Mouse (Mus musculus) Muller cell, postnatal 12 days (primary cell): Measurements from ENCODE around the gene Gm20708.
"Not testable (repeated sequence)": the region's sequence is repeated elsewhere in the genome, so short reads cannot be mapped to it uniquely, and the experiment has no call there.

Experiments
- DNase-seq: peaks from one replicate; pipeline ENCODE4 v3.0.0-alpha.2; 2015; ENCODE audit errors: inconsistent ontology term

Gm20708 gene

DNA sequence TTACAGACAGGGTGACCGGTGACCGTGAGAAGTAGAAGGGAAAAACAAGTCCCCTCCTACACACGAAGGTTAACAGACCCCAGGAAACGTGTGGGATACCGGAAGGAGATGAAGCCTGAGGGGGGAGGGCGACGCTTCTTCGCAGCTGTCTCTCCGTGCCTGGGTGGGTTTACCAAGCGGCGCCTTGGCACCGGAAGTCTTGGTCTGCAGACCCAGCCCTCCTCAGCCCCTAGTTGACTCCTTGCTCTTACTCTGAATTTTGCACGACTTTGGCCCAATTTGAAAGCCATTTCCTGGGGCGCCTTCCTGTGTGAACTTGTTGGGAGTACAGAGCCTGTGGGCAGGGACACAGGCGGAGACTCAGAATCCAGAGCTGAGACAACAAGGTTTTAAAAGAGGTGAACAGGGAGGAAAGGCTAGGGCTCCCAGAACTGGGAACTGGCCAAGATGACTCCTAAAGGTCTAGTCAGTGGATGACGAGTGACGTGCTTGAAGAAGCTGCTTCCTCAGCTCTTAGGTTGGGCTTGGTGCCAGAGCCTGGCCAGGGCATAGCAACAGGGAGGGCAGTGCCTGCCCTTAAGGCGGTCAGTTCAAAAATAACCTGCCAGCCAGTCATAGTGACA lies 28.2 kb upstream of the Gm20708 start:
- peak; percentile 55 for DNase-seq

GRCm38 (mm10) chr11:117781993-117782704 lies 27.3 kb upstream of the Gm20708 start, which contains the start of the genes Tmc8 and Tmc6:
Gene Tmc8 (plus strand): TSS chr11:117782076.
Gene Tmc6 (minus strand): TSS chr11:117782198.
- no peak for DNase-seq

DNA sequence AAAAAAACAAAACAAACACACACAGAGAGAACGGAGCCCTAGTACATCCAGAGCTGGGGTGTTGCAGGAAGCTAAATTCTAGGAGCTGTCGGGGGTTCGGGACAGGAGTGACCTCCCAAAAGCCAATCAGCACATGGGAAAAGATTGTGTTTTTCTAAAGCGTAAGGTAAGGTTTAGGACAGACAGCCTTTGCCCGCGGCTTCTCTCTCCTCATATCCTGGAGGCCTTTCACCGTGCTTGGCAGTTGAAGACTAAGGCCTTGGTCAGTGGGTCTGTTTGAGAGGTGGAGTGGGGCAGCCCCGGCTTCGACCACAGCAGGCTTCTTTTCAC lies 26.8 kb upstream of the Gm20708 start:
- DNase-seq = no peak

- no peak for DNase-seq
Measured at GRCm38 (mm10) chr11:117783089-117783488, 26.4 kb upstream of the Gm20708 start.

GRCm38 (mm10) chr11:117783683-117784309 lies 25.7 kb upstream of the Gm20708 start:
- DNase-seq = peak; percentile 32

- DNase-seq = no peak
Measured at GRCm38 (mm10) chr11:117786294-117786693, 23.2 kb upstream of the Gm20708 start.

- DNase-seq = not testable (repeated sequence)
Measured at GRCm38 (mm10) chr11:117788481-117788880, 21.0 kb upstream of the Gm20708 start.

DNA sequence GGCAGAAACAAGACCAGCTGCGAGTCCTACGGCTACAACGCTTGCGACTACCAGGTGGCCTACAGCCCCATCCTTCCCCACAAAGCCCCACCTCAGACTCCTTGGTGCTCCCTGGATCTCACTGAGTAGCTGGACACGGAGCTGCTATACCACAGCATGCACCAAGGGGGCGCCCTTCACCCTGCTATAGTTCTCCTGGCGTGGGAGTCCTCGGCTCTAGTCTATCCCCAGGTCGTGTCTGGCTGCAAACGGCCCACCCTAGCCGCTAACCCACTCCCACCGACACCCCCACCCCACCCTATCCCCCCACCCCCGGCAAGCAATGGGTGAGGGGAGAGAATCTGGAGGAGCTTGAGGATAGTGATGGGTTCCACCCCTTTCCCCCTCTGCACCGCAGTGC lies 19.2 kb upstream of the Gm20708 start:
- peak; percentile 50 for DNase-seq

DNA sequence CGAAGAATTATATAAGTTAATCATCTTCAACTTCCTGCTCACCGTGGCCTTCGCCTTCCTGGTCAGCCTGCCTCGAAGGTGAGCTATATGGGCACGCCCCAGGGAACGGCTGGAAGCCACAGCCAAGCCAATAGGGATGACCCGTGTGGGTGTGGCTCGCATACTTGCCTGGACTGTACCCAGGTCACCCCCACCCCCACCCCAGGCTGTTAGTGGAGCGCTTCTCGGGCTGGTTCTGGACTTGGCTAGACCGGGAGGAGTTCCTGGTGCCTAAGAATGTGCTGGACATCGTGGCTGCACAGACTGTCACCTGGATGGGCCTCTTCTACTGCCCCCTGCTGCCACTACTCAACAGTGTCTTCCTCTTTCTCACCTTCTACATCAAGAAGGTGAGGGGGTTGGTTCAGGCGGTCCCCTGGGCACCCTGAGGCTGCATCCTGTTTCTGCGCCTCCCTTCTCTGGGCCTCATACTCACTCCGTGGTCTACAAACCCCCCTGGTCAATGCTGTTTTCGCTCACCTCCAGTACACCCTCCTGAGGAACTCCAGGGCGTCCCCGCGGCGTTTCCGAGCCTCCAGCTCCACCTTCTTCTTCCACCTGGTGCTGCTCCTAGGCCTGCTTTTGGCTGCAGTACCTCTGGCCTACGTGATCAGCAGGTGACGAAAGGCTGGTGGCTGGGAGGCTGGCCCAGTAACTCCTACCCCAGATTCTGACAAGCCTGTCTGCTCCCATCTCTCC lies 18.6 kb upstream of the Gm20708 start:
- DNase-seq = no peak

GRCm38 (mm10) chr11:117791441-117791761 lies 18.1 kb upstream of the Gm20708 start:
- no peak for DNase-seq

DNA sequence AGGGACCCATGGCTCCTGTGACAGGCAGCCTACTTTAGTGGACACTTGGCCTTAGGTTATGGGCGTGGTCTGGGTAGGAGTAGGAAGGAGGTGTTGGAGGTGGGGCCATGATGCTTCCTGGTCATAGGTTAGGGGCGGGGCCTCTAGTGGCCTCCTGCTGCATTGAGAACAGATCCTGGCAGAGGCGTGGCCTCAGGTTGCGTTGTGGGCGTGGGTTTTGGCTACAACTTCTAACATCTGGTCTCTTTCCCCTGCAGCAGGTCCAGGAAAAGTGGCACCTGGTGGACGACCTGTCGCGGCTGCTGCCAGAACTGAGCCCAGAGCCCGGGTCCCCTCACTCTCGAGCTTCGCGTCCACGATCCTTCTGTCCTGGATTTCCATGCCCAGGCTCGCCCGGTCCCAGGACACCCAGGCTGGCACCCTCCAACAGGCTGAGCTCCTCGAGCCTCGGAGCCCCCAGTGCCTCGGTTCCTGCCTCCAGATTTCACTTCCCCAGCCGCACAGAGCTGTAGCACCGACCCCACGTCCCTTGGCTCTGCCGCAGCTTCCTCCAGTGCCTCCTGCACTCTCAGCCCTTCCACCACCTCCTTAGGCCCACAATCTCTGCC lies 17.1 kb upstream of the Gm20708 start:
- no peak for DNase-seq

DNA sequence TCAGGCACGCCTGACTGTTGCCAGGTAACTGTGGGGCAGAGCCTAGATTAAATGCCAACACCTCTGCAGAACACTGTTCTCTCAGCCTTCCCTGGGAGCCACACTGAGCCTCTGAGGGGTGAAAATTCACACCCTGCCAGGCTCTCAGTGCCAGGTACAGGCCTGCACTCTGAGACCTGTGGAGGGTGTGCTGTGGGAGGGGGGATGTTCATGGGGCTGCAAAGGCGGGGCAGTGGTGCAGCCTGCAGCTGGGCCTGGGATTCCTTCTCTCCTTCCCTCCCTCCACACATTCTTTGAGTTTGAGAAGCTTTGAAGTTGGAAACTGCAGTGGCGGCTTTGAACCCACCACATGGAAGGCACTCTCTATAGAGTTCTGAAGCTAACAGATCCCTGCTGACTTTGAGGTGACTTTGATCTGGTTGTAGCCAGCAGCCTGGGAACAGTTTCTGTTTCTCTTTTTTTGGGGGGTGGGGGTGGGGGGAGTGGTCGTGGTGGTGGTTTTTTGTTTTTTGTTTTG lies 15.4 kb upstream of the Gm20708 start:
- DNase-seq = no peak

DNA sequence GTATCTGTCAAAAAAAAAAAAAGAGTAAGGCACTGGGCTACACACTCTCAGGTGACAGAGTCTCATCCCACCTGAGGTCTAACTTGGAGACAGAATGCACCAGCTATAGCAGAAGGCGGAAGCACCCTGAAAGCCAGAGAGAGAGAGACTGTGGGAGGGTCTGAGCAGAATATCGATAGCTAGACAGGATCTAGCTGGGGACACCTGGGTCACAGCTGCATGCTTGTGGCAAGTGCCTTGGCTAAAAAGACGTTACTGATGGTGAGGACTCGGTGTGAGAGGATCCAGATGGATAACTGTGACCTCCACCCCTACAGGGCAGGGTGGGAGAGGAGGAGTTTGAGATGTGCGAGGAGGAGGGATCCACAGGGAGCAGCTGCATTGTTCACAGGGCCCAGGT lies 12.5 kb upstream of the Gm20708 start:
- no peak for DNase-seq

DNA sequence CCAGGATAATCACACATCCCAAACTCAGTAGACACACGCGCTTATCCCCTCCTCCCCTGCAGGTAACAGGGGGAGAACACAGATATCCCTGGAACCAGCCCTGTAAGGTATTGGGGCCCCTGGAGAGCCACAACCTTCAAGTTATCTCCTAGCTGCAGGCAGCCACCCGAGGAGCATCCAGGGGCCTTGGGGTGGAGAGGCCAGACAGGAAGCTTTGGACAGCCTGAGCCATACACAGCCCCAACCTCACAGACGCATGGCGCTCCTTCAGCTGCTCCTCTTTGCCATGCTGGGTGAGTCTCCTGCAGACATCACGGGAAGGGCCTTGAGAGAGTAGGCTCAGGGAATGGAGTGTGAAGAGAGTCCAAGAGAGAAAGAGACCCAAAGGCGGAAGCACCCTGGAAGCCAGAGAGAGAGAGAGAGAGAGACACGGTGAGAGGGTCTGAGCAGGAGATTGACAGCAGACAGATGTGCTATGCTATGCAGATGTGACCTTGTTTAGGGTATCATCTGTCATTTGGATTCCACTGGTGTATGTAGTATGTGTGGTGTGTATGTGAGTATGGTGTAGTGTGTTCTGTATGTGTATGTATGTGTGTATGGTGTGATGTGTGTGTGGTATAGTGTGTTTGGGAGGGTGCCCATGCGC lies 11.8 kb upstream of the Gm20708 start, which contains the start of gene 6030468B19Rik:
6030468B19Rik (plus strand) TSS at position 150 of the 649 bp plus-strand sequence.
- DNase-seq = no peak

DNA sequence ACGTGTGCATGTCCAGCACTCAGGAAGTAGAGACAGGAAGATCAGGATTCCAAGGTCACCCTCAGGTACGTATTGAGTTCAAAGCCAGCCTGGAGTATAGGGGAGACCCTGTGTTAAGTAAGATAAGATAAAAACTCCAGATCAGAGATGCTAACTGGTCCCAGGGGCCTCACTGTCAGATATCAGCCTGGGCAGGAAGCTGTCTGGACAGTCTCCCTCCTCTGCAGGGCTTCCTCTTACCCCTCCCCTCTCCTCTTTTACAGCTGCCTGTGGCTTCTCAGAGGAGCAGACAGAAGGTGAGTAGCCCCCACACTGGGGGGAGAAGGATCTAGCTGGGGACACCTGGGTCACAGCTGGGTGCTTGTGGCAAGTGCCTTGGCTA lies 11.3 kb upstream of the Gm20708 start:
- DNase-seq = no peak

- DNase-seq = no peak
Measured at GRCm38 (mm10) chr11:117799174-117799573, 10.3 kb upstream of the Gm20708 start.

DNA sequence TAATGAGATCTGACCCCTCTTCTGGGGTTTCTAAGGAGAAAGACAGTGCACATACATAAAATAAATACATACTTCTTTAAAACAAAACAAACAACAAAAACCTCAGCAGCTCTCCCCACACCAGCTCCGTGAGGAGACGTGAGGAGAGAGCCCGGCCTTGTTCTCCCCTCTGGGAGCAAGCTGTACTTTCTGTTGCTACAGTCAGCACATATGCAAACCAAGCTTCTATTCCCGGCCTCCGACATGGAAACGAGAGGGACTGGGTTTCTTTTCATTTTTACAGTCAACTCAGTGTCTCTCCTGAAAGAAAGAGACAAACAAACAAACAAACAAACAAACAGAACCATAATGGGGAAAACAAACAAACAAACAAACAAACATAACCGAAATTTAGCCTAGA lies 9.4 kb upstream of the Gm20708 start:
- DNase-seq = no peak

DNA sequence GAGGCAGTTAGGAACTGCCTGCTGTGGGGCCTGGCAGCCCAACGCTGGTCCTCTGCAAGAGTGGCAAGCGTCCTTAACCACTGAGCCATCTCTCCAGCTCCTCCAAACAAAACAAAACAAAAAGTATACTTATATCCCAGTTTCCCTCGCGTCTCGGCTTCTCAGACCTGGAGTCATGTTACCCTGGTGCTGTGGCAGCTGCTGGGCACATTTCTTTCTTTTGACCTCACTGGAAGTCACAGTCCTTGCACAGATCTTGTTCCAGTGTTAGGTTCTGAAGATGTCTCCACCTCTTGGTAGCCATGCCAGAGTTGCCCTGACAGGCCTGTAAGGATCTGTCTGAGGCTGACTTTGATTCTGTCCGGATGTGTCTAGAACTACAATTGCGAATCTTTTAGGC lies 7.8 kb upstream of the Gm20708 start:
- DNase-seq = no peak

DNA sequence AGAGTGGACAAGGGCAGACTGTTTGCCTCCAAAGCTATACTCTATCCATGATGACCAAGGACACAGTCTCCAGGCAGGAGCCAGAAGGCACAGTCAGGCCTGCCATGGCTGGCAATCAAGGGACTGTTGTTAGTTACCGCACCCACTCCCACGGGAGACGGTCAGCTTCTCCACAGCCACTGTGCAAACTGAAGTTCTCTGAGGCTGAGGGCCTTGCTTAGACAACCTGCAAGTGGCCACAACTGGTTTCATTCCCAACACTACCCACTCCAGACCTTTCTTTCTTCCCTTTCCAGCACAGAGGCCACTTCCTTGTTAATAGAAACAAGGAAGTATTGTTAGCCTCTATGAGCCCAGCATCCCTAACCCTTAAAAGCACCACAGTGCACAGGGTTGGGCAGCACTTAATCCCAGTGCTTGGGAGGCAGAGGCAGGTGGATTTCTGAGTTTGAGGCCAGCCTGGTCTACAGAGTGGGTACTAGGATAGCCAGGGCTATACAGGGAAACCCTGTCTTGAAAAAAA lies 6.2 kb upstream of the Gm20708 start:
- no peak for DNase-seq

DNA sequence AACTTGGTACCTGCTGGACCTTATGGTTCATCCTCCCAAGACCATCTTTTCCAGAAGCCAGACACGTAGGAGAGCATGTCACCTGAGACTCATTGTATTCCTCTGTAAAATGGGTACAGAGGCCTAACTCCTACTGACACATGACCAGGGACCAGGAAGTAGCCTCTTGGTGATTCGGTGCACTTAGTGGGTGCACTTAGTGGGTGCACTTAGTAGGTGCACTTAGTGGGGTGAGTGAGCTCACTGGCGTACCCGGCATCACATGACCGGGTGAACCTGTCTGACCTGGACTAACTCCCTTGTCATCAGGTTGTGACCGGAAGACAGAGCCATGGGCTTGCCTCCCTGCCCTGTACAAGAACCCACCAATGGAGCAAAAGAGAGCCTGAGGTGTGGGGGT lies 2.7 kb upstream of the Gm20708 start:
- DNase-seq = no peak

DNA sequence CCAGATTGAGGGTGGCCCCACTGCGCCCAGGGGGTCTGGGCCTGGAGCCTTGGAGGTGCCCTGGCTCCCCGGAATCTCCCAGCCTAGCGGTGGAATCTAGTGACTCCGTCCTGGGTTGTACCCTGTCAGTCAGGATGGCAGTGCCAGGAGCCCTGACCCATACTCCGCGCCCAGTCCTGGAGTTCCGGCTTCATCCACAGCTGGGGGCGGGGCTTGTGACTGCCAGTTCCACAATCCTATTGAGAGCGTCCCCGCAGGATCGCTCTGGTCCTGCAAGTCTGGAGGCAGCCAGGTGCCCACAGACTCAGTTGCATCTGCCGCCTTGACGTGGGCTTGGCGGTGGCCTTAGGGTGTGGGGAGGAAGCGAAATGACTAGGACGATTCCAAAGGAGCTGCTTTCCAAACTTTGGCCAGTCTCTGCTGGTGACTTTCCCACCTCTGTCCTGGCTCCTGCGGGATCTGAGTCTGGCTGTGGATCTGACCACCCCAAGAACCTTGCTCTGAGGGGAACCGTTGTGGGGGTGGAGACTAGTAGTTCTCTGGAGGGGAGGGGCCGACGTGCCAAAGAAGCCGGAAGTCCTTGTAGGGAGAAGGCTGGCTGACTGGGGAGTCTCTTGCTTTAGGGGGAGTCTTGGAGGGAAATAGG lies 1.1 kb downstream of the Gm20708 start:
- DNase-seq = peak; percentile 93
